Mouse (Mus musculus) heart, adult 18-20 months (tissue): ENCODE measurements around the gene 4930544D05Rik. TPM values are rescaled to one million over a fixed set of nuclear protein-coding genes. Genes with fewer than 3 reads are reported as not detected.

Experiments used
- DNase-seq, 2 experiments: peaks; one replicate each; pipeline ENCODE4 v3.0.0; 2021 to 2022; ENCODE audit warnings: mixed read lengths in 1 of 2
- total RNA-seq, 2 experiments: library from RNA; stranded (reverse); gene quantifications; 2 replicates each; pipeline ENCODE4 v1.2.3; 2021

The 4930544D05Rik gene
- total RNA-seq, 2 experiments from 2014 or later = not detected

GRCm38 (mm10) chr11:70598451-70598953 lies 17.1 kb upstream of the 4930544D05Rik start:
- no peak for DNase-seq

GRCm38 (mm10) chr11:70605024-70605566 lies 10.6 kb upstream of the 4930544D05Rik start:
- DNase-seq = peak; percentile 78 to 88

- DNase-seq = no peak
Observed at GRCm38 (mm10) chr11:70606717-70607116, 8.9 kb upstream of the 4930544D05Rik start.

GRCm38 (mm10) chr11:70607611-70608010 lies 8.0 kb upstream of the 4930544D05Rik start:
- DNase-seq = no peak

GRCm38 (mm10) chr11:70608381-70609066 lies 7.1 kb upstream of the 4930544D05Rik start:
- DNase-seq = no peak

GRCm38 (mm10) chr11:70610752-70611151 lies 4.9 kb upstream of the 4930544D05Rik start:
- DNase-seq = no peak

- DNase-seq = no peak
Observed at GRCm38 (mm10) chr11:70612505-70612904, 3.1 kb upstream of the 4930544D05Rik start.

GRCm38 (mm10) chr11:70615074-70615473 lies 574 bp upstream of the 4930544D05Rik start:
- peak; percentile 77 to 83 for DNase-seq

GRCm38 (mm10) chr11:70619101-70619500 lies 3.5 kb downstream of the 4930544D05Rik start, which contains the start of gene Chrne:
Chrne (minus strand) TSS chr11:70619216.
- no peak for DNase-seq

- peak in 1 of 2 experiments; percentile 27 for DNase-seq
Observed at GRCm38 (mm10) chr11:70621972-70622814, 6.5 kb downstream of the 4930544D05Rik start.

GRCm38 (mm10) chr11:70623053-70623742 lies 7.5 kb downstream of the 4930544D05Rik start:
- DNase-seq = no peak

GRCm38 (mm10) chr11:70625473-70625872 lies 9.8 kb downstream of the 4930544D05Rik start:
- peak in 1 of 2 experiments; percentile 66 for DNase-seq

- no peak for DNase-seq
Observed at GRCm38 (mm10) chr11:70626877-70627276, 11.2 kb downstream of the 4930544D05Rik start.

- no peak for DNase-seq
Observed at GRCm38 (mm10) chr11:70628431-70628830, 12.8 kb downstream of the 4930544D05Rik start.

- DNase-seq = no peak
Observed at GRCm38 (mm10) chr11:70629557-70629956, 13.9 kb downstream of the 4930544D05Rik start.

- no peak for DNase-seq
Observed at GRCm38 (mm10) chr11:70630129-70630528, 14.5 kb downstream of the 4930544D05Rik start.

- no peak for DNase-seq
Observed at GRCm38 (mm10) chr11:70635601-70636000, 20.0 kb downstream of the 4930544D05Rik start.

GRCm38 (mm10) chr11:70637764-70638163 lies 22.1 kb downstream of the 4930544D05Rik start:
- DNase-seq = no peak

- DNase-seq = no peak
Observed at GRCm38 (mm10) chr11:70638293-70638692, 22.6 kb downstream of the 4930544D05Rik start.

GRCm38 (mm10) chr11:70638714-70639278 lies 23.1 kb downstream of the 4930544D05Rik start, which contains the start of gene Gp1ba:
Gp1ba (plus strand) TSS chr11:70639122.
- DNase-seq = no peak

- DNase-seq = no peak
Observed at GRCm38 (mm10) chr11:70639976-70640375, 24.3 kb downstream of the 4930544D05Rik start.

GRCm38 (mm10) chr11:70641241-70641640 lies 25.6 kb downstream of the 4930544D05Rik start:
- DNase-seq = no peak
